Mouse (Mus musculus) frontal cortex, adult 2 months (tissue): ENCODE measurements around the gene Clec4g. TPM values are rescaled to one million over a fixed set of nuclear protein-coding genes. Genes with fewer than 3 reads are reported as not detected.
"Not testable (repeated sequence)": the region's sequence is repeated elsewhere in the genome, so short reads cannot be mapped to it uniquely, and the experiment has no call there.

Experiments used
- DNase-seq, 2 experiments: peaks; one replicate each; pipeline ENCODE4 v3.0.0; 2022; ENCODE audit warnings: low spot score in 1 of 2; ENCODE audit errors: extremely low spot score in 1 of 2
- polyA plus RNA-seq: library from polyadenylated mRNA; depleted of rRNA; stranded (reverse); fragments of >200 nt; gene quantifications from 2 replicates; pipeline ENCODE4 v1.2.3, GENCODE M21; 2012; rRNA removed

Clec4g gene
- polyA plus RNA-seq: 0.13 and 0.20 TPM in 2 replicates

GRCm38 (mm10) chr8:3720551-3720950 lies at the start of gene Clec4g:
Gene Clec4g, minus strand, starts transcription at chr8:3720651.
- no peak for DNase-seq

DNA sequence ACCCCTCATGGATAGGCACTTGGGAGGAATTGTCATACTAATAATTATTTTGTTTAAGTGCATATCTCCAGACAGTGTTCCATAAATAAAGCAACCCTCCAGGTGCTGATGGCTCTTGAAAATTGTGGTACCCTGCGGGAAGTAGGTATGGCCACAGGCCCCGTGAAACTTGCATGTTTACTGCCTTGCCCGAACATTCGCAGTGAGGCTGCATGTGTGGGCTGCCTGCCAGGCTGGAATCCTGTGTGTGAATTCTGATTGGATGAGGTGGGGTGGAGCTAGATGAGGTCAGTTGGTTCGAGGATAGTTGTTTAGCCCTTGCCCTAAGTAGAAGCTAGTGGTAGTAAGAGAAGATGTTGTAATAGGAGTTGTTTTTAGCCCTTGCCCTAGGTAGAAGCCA lies 48.2 kb upstream of the Clec4g start:
- DNase-seq: not testable (repeated sequence)

DNA sequence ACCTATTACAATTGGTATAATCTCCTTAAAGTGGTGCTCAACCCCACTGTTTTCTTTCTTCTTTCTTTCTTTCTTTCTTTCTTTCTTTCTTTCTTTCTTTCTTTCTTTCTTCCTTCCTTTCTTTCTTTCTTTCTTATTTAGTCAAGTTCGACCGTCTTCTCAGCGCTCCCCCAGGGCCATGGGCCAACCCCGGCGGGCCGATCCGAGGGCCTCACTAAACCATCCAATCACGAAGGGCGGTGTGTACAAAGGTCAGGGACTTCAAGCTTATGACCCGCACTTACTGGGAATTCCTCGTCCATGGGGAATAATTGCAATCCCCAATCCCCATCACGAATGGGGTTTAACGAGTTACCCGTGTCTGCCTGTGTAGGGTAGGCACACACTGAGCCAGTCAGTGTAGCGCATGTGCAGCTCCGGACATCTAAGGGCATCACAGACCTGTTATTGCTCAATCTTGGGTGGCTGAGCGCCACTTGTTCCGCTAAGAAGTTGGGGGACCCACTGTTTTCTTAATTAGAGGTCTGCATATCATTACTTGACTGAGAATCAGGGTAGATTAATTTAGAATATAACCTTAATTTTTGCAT lies 33.9 kb upstream of the Clec4g start:
- no peak for DNase-seq

DNA sequence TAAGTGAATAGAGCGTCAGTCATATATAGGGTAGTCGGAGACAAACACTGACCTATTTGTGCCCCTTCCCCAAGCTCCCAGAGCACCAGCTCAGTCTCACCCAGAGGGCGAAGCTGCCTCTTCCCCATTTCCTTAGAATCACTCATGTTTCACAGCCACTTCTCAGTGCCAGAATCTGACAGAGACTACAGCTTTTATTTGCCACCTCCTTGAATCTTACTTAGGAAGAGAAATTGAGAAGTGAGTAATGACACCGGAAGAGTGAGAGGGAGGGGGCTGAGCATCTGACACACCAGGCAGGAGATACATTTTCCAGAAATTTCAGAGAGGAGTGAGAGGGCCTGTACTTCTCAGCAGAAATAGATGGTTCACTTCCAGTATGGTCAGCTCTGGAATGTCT lies 28.3 kb upstream of the Clec4g start, which contains the start of gene Cd209a:
Gene Cd209a (minus strand): TSS at position 224 of the 400 bp plus-strand sequence.
- no peak for DNase-seq

GRCm38 (mm10) chr8:3736947-3737346 lies 16.5 kb upstream of the Clec4g start:
- no peak for DNase-seq

GRCm38 (mm10) chr8:3735599-3735998 lies 15.1 kb upstream of the Clec4g start:
- peak in 1 of 2 experiments; percentile 47 for DNase-seq

- DNase-seq: no peak
Observed at GRCm38 (mm10) chr8:3734084-3734483, 13.6 kb upstream of the Clec4g start.

DNA sequence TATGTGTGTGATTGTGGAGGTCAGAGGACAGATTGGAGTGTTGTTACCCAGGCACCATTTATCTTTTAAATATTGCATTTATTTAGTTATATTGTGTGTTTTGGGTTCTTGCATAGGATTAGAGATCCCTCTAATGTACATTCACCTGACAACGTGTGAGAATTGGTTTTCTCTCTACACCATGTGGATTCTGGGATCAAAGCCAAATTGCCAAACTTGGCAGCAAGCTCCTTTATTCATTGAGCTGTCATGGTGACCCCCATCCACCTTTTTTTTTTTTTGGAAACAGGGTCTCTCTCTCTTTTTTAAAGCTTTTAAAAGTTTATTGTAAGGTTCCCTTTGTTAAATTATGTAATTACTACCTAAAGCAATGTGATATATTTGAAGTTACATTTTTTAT lies 590 bp upstream of the Clec4g start:
- no peak for DNase-seq

DNA sequence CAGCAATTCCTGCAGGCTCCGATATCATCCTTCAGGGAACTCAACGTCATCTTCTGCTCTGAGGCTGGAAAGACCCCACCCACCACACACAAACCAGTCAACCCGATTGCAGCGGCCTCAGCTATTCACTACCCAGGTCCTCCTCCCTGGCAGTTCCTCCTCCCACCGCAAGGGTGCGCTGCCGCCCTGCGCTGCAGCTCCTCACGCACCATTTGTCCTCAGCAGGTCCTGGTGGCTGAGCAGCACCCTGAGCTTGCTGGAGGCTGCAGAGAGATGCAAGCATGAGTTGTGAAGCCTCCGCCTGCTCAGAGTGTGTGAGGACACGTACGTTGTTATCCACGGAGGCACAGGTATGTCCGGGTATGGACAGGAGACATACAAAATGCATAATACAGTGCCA lies 1.9 kb downstream of the Clec4g start:
- DNase-seq: peak; percentile 20 to 75

- DNase-seq: no peak
Observed at GRCm38 (mm10) chr8:3717321-3717954, 3.0 kb downstream of the Clec4g start.

- DNase-seq: no peak
Observed at GRCm38 (mm10) chr8:3711646-3712045, 8.8 kb downstream of the Clec4g start.

GRCm38 (mm10) chr8:3710312-3710711 lies 10.1 kb downstream of the Clec4g start:
- DNase-seq: no peak

DNA sequence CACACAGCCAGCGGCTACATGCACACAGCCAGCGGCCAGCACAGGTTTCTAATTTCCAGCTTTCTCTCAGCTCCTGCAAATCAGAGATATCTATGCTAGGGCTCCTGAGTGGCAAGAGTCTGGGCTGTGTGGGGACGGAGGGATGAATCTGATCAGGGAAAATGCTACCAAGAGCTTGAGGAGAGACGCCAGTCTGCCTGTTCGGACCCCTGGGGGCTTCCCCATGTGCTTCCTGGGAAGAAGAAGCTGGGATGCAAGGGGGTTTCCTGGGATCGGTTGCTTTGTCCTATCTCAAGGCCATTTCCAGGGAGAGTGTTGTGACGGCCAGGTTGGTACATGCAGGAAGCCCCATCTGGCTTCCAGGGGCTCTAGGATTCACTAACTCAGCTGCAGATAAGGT lies 12.8 kb downstream of the Clec4g start:
- no peak for DNase-seq

DNA sequence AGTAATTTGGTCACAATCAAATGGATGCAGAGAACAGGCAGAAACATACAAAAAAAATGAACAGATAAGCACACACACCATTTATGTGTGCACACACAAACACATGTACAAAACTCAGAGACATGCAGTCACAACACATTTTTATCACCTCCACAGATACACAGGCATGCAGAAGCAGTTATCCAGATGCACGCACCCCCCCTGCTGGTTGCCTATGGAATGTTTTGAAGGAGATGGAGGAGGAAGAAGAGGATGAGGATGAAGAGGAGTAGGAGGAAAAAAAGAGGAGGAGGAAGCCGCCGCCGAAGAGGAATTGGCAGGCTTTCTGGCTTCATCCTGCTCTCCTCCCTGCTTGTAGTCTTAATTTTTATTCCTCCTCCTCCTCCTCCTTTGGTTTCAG lies 14.7 kb downstream of the Clec4g start:
- DNase-seq: peak in 1 of 2 experiments; percentile 57

GRCm38 (mm10) chr8:3701491-3701890 lies 19.0 kb downstream of the Clec4g start:
- no peak for DNase-seq

DNA sequence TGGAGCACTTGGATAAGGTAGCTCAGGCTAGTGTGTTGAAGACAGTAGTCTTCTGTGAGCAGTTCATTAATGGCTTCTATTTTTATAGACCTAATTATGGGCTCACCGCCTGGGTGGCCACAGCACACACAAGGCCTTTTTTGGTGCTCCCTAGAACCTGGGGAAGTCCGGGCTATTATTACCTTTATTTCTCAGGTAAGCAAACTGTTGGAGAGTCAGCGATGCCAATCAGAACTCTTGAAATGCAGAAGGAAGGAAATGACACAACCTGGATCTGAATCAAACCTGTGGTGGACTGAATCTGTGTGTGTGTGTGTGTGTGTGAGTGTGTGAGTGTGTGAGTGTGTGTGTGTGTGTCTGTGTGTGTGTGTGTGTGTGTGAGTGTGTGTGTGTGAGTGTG lies 26.3 kb downstream of the Clec4g start, which contains the start of gene Fcer2a:
Gene Fcer2a (minus strand): TSS at position 55 of the 400 bp plus-strand sequence.
- DNase-seq: no peak

GRCm38 (mm10) chr8:3690774-3691173 lies 29.7 kb downstream of the Clec4g start:
- no peak for DNase-seq

- no peak for DNase-seq
Observed at GRCm38 (mm10) chr8:3687537-3687936, 32.9 kb downstream of the Clec4g start.

GRCm38 (mm10) chr8:3685422-3685821 lies 35.0 kb downstream of the Clec4g start:
- no peak for DNase-seq

GRCm38 (mm10) chr8:3684530-3684929 lies 35.9 kb downstream of the Clec4g start:
- DNase-seq: no peak

- no peak for DNase-seq
Observed at GRCm38 (mm10) chr8:3683408-3684176, 36.9 kb downstream of the Clec4g start.

DNA sequence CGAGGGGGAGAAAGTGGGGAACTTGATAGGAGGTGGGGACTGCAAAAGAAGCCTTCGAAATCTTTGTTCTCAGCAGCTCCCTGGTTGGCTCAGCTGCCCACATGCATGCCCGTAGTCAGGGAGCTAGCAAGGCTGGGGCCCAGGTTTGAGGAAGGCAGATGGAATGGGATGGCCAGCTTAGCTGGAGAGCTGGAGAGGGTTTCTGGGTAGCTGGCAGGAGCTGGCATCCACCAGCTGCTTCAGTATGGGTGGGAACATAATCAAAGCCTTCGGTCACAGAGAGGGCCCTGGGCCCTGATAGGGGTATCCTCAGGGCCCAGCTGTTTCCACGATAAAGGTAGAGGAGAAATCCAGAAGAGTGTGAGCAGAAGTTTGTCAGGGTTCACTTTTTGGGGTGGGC lies 38.0 kb downstream of the Clec4g start:
- no peak for DNase-seq
